ENCODE assay signal across 8 mouse cellular contexts in the genomic region with DNA sequence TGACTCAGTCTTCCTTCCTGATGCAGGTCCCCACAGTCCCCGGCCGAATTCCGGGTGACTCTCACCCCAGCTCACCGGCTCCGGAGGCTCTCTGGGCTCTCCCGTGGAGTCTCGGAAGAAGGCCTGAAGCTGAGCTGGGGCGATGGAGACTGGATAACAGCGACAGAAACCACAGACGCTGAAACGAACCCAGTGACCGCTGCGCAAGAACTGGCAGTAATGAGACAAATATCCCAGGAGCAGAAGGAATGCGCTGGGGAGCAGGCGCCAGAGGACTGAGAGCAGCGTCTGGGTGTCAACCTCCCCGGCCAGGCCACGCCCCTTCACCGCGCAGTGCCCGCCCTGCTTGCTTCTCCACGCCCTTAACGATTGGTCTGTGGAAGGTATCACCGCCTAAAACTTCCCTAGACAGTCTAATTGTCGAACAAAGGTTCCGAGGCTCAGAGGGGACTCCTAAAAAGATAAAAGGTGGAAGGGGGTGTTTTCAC. TPM values are rescaled to one million over a fixed set of nuclear protein-coding genes. Genes with fewer than 3 reads are reported as not detected.
A peak's percentile ranks its signal among the peaks of the same experiment; 100 is the strongest.
DNase-seq lines count a peak whose midpoint lies in the region; ATAC-seq lines count a peak whose summit lies in the region.

A gene (minus strand): TSS at position 335 of the 488 bp plus-strand sequence.

- H3K36me3 ChIP-seq in lung, embryonic 16.5 days (ENCODE audit: control insufficient read depth, insufficient read depth, low read length), result no peaks in the 10 kb centered on the region

- H3K27ac ChIP-seq in lung, embryonic 16.5 days (ENCODE audit: low read length), result peak within 1 kb of the TSS; percentile 95

- under 1% methylated on average over 26 of the region's 26 CpGs for WGBS in lung, embryonic 16.5 days

- peak within 1 kb of the TSS; percentile 83 for H3K9ac ChIP-seq in lung, embryonic 16.5 days (ENCODE audit: low read length)

- DNase-seq in MEL-GATA-1-ER (ENCODE audit: extremely low read depth, low read depth), result peak; percentile 80
- DNase-seq in cerebellum, adult 8-10 months, result peak; percentile 93
- DNase-seq in forelimb bud, embryonic 11.5 days (ENCODE audit: low read depth, low spot score), result peak; percentile 89
- peak; percentile 57 for DNase-seq in layer of hippocampus, adult 9-10 months (ENCODE audit: low spot score)
- peak; percentile 75 for DNase-seq in ovary, postnatal 10 days (ENCODE audit: low spot score)
- DNase-seq in thymus, postnatal 10 days (ENCODE audit: low spot score in 2 of 2), result peak; percentile 94 to 96

- H3K4me1 ChIP-seq in lung, embryonic 16.5 days (replicated peaks; ENCODE audit: control insufficient read depth, insufficient read depth, low read length), result peaks cover 11% of the 10 kb centered on the region

- no peaks in the 10 kb centered on the region for H3K9me3 ChIP-seq in lung, embryonic 16.5 days (ENCODE audit: control insufficient read depth, low read length)

- ATAC-seq in hematopoietic stem cell, adult 5-6 weeks (replicated peaks in 1 of 2; ENCODE audit: insufficient read depth in 1 of 2, low FRiP score in 2 of 2, low TSS enrichment in 1 of 2, low read depth in 1 of 2, poor library complexity in 2 of 2, severe bottlenecking in 2 of 2), result peak; percentile 98 to 100
- peak; percentile 100 for ATAC-seq in lung, embryonic 16.5 days (ENCODE audit: low read depth)

- H3K27me3 ChIP-seq in lung, embryonic 16.5 days (ENCODE audit: control insufficient read depth, insufficient read depth, low read depth, low read length), result no peaks in the 10 kb centered on the region

- peak within 1 kb of the TSS; percentile 69 for H3K4me3 ChIP-seq in lung, embryonic 16.5 days (ENCODE audit: low read length)

- peak within 1 kb of the TSS; percentile 75 for H3K4me2 ChIP-seq in lung, embryonic 16.5 days (ENCODE audit: low read depth, low read length)

RNA-seq across cellular contexts. Expression of the gene that starts here (rescaled TPM):
- 3.7 and 6.1 TPM in 2 replicates for total RNA-seq in hematopoietic stem cell, adult 5-6 weeks (2017)
- 6.8 and 9.0 TPM in 2 replicates for polyA plus RNA-seq in lung, embryonic 16.5 days (2015; fragmentation: Nextera tagmentation; extraction: Ambion mirVana)

Comparison
In these comparisons a context has a peak if more than half of its experiments do, and no peak if none do; other contexts are left out.
1. Peak in every context shown above with its lines: DNase-seq, ATAC-seq, H3K4me3 ChIP-seq and H3K27ac ChIP-seq.